Mouse (Mus musculus): ENCODE data around the gene Abcg1.

GRCm38 (mm10) chr17:31069845-31070244, 12.4 kb downstream of the Abcg1 start:
- TF ChIP-seq CTCF (IDR thresholded peaks at IDR 0.05; ENCODE audit: low read depth) (no peak), EP300 (IDR thresholded peaks at IDR 0.05; ENCODE audit: low read depth) (no peak)

Measured in heart, postnatal 0 days (tissue).